Comparison of ENCODE assay signal across 9 mouse cellular contexts in genomic region chr5:138848102-138848501, GRCm38 (mm10). TPM values are rescaled to one million over a fixed set of nuclear protein-coding genes. Genes with fewer than 3 reads are reported as not detected.
A peak's percentile ranks its signal among the peaks of the same experiment; 100 is the strongest.
DNase-seq lines count a peak whose midpoint lies in the region; ATAC-seq and TF ChIP-seq lines count a peak whose summit lies in the region.
"Had no signal": no experiment of that assay in that cellular context is flagged by ENCODE, and none has a peak within 500 bp of the region (broad histone marks: within the 10 kb centered on the region; RNA-seq: fewer than 3 reads in every experiment).

No protein-coding gene starts in this region.

- no peak overlapping the region for H3K9ac ChIP-seq in ES-E14 (ENCODE audit: insufficient read depth, low read depth, low read length, poor library complexity, severe bottlenecking)
- no peak overlapping the region for H3K9ac ChIP-seq in forebrain, embryonic 16.5 days (replicated peaks; ENCODE audit: low read depth, low read length)

- peak; percentile 81 for TF ChIP-seq CTCF in layer of hippocampus, adult 2 months (conservative IDR thresholded peaks at IDR 0.05)
- TF ChIP-seq CTCF in lung, adult 2 months (IDR thresholded peaks at IDR 0.05; ENCODE audit: insufficient read depth, low read length) = peak; percentile 99

- DNase-seq in ES-E14 (ENCODE audit: low read depth, low spot score) = peak; percentile 79
- peak; percentile 75 for DNase-seq in cerebellum, adult 11-12 months
- DNase-seq in heart, postnatal 36 days = peak; percentile 90 to 92
- DNase-seq in layer of hippocampus, adult 2 months (ENCODE audit: low spot score in 2 of 2) = peak; percentile 86 to 94
- DNase-seq in lung, adult 2 months = peak; percentile 88
- DNase-seq in ovary, postnatal 10 days (ENCODE audit: low spot score) = peak; percentile 79
- DNase-seq in thymus, postnatal 0 days (ENCODE audit: low spot score) = peak; percentile 85

- in situ Hi-C loops in ES-E14 (cut with MboI; ENCODE audit: low sequenced_read_pairs in 2 of 2, unreplicated experiment in 2 of 2) = no loop called here

- H3K4me1 ChIP-seq in ES-E14 (ENCODE audit: control insufficient read depth in 2 of 2, insufficient read depth in 2 of 2, low read length in 2 of 2, poor library complexity in 1 of 2) = no peaks in the 10 kb centered on the region
- H3K4me1 ChIP-seq in forebrain, embryonic 16.5 days (replicated peaks; ENCODE audit: control insufficient read depth, insufficient read depth, low read length) = peaks cover 3% of the 10 kb centered on the region; the same call in 1 of the 2 replicates
- H3K4me1 ChIP-seq in lung, adult 2 months (ENCODE audit: control insufficient read depth, insufficient read depth, low read length) = no peaks in the 10 kb centered on the region

- WGBS in forebrain, embryonic 16.5 days = 1% methylated on average over 7 of the region's 7 CpGs
- 10% methylated on average over 7 of the region's 7 CpGs for WGBS in lung, adult 2 months

- ATAC-seq in forebrain, embryonic 16.5 days = peak; percentile 79

- no peak for TF ChIP-seq POLR2A in lung, adult 2 months (IDR thresholded peaks at IDR 0.05; ENCODE audit: borderline replicate concordance, extremely low read depth, low read depth, low read length)

- H3K4me3 ChIP-seq in ES-E14 (ENCODE audit: insufficient read depth in 1 of 2, low read depth in 1 of 2, low read length in 2 of 2, poor library complexity in 1 of 2, severe bottlenecking in 1 of 2) = no peak overlapping the region
- H3K4me3 ChIP-seq in forebrain, embryonic 16.5 days (replicated peaks; ENCODE audit: low read length) = no peak overlapping the region
- no peak overlapping the region for H3K4me3 ChIP-seq in layer of hippocampus, adult 2 months
- H3K4me3 ChIP-seq in lung, adult 2 months (replicated peaks; ENCODE audit: extremely low read depth, low read depth, low read length) = no peak overlapping the region
- H3K4me3 ChIP-seq: megakaryocyte, embryonic 14.5 days had no signal

- no peak overlapping the region for H3K27ac ChIP-seq in ES-E14 (ENCODE audit: insufficient read depth, low read depth, low read length, poor library complexity, severe bottlenecking)
- no peak overlapping the region for H3K27ac ChIP-seq in forebrain, embryonic 16.5 days (ENCODE audit: low read length)
- no peak overlapping the region for H3K27ac ChIP-seq in layer of hippocampus, adult 2 months

- no peaks in the 10 kb centered on the region for H3K27me3 ChIP-seq in forebrain, embryonic 16.5 days (replicated peaks; ENCODE audit: control insufficient read depth, insufficient read depth, low read length)

- intact Hi-C loops in heart, postnatal 36 days (cut with DNase I) = loop anchor here (1.0 to 2.0 kb wide), 3 partner anchors 227 to 331 kb away; no protein-coding TSS in a partner anchor

- no peaks in the 10 kb centered on the region for H3K36me3 ChIP-seq in ES-E14 (ENCODE audit: control insufficient read depth, insufficient read depth, low read length, poor library complexity, severe bottlenecking)
- H3K36me3 ChIP-seq in forebrain, embryonic 16.5 days (ENCODE audit: control insufficient read depth, insufficient read depth) = no peaks in the 10 kb centered on the region

- H3K9me3 ChIP-seq in ES-E14 (ENCODE audit: control insufficient read depth, insufficient read depth, low read depth, low read length) = no peaks in the 10 kb centered on the region
- no peaks in the 10 kb centered on the region for H3K9me3 ChIP-seq in forebrain, embryonic 16.5 days (ENCODE audit: control insufficient read depth, low read length)

- peak overlapping the region; percentile 31; the same call in 1 of the 2 replicates for H3K4me2 ChIP-seq in forebrain, embryonic 16.5 days (ENCODE audit: low read length)

TF ChIP-seq in ES-E14, 5 proteins besides CTCF, POLR2A, EP300 and RAD21:
- TF ChIP-seq ZNF384 (IDR thresholded peaks at IDR 0.05; ENCODE audit: low read depth, low read length) = no peak
- peak; percentile 100 for TF ChIP-seq ZC3H11A (IDR thresholded peaks at IDR 0.05; ENCODE audit: borderline replicate concordance, low read depth, low read length)
TF ChIP-seq in ES-E14: peak in this region for 1.

RNA-seq across cellular contexts. Expression of gene Gm5294, which starts 28.2 kb away (rescaled TPM):
- total RNA-seq in ES-E14 (2012; rRNA removed) = not detected in 2 replicates
- polyA plus RNA-seq in forebrain, embryonic 16.5 days (2015; fragmentation: Nextera tagmentation; extraction: Ambion mirVana) = not detected in 2 replicates
- total RNA-seq in heart, postnatal 36 days (2021) = not detected
- total RNA-seq in layer of hippocampus, adult 2 months (2021) = not detected
- not detected in 2 replicates for polyA plus RNA-seq in lung, adult 2 months (2012; rRNA removed)
- polyA plus RNA-seq in thymus, postnatal 0 days (2015; fragmentation: Nextera tagmentation; extraction: Ambion mirVana) = 0.48 TPM in 1 of 2 replicates, not detected in the other
